Mouse (Mus musculus) midbrain, postnatal 0 days (tissue): ENCODE data around the gene Gm15319. TPM values are rescaled to one million over a fixed set of nuclear protein-coding genes. Genes with fewer than 3 reads are reported as not detected.
"Not testable (repeated sequence)": the region's sequence is repeated elsewhere in the genome, so short reads cannot be mapped to it uniquely, and the experiment has no call there.

Experiments
- ATAC-seq: fragments of 200-750 bp; cut with Nextera tagmentation; 2 replicates; pipeline ENCODE4 v1.8.0; 2017; ENCODE audit warnings: moderate number of reproducible peaks, mild to moderate bottlenecking, moderate TSS enrichment, moderate library complexity; ENCODE audit not compliant: low FRiP score
- DNase-seq: peaks from one replicate; pipeline ENCODE4 v3.0.0-alpha.2; 2015; ENCODE audit warnings: low spot score
- H3K27ac ChIP-seq: fragments of 300-500 bp; sonication (generic); 2 replicates; pipeline ENCODE4 v1.5.1; 2014; ENCODE audit warnings: low read depth, mild to moderate bottlenecking, low read length, mixed read lengths
- H3K27me3 ChIP-seq: fragments of 300-500 bp; sonication (generic); 2 replicates; pipeline ENCODE4 v1.6.1; 2014; ENCODE audit warnings: low read length, control low read depth, mixed read lengths; ENCODE audit not compliant: insufficient read depth
- H3K36me3 ChIP-seq: fragments of 300-500 bp; sonication (generic); 2 replicates; pipeline ENCODE4 v1.6.1; 2014; ENCODE audit warnings: low read length, control low read depth, mixed read lengths; ENCODE audit not compliant: insufficient read depth
- H3K4me1 ChIP-seq: fragments of 300-500 bp; sonication (generic); 2 replicates; pipeline ENCODE4 v1.6.1; 2014; ENCODE audit warnings: mild to moderate bottlenecking, control low read depth, antibody characterized with exemption, low read length, mixed read lengths; ENCODE audit not compliant: insufficient read depth
- H3K4me2 ChIP-seq: fragments of 300-500 bp; sonication (generic); 2 replicates; pipeline ENCODE4 v1.6.1; 2014; ENCODE audit warnings: low read depth, mild to moderate bottlenecking, low read length, mixed read lengths; ENCODE audit not compliant: poor library complexity, severe bottlenecking
- H3K4me3 ChIP-seq: fragments of 300-500 bp; sonication (generic); 2 replicates; pipeline ENCODE4 v1.5.1; 2014; ENCODE audit warnings: low read depth, mild to moderate bottlenecking, low read length, moderate library complexity
- H3K9ac ChIP-seq: fragments of 300-500 bp; sonication (generic); replicated peaks from 2 replicates; pipeline ENCODE4 v1.6.1; 2014; ENCODE audit warnings: mild to moderate bottlenecking, low read length, moderate library complexity, mixed read lengths; ENCODE audit not compliant: poor library complexity, severe bottlenecking
- H3K9me3 ChIP-seq: fragments of 300-500 bp; sonication (generic); 2 replicates; pipeline ENCODE4 v1.6.1; 2016; ENCODE audit warnings: low read length, control low read depth
- CTCF ChIP-seq: IDR thresholded peaks from 2 replicates; pipeline ENCODE4 v1.5.1; 2016; ENCODE audit warnings: antibody characterized with exemption, mild to moderate bottlenecking
- WGBS: fragments of 180-500 bp; shearing (Covaris S2); extraction: QIAGEN DNeasy Blood & Tissue Kit; methylation state at CpG from one replicate; pipeline ENCODE4 v1.1.7; 2014; 5-methylcytosine and 5-hydroxymethylcytosine counted together
- polyA plus RNA-seq: library from polyadenylated mRNA; unstranded; fragments of >200 nt; fragmentation: Nextera tagmentation; extraction: Ambion mirVana; gene quantifications from 2 replicates; pipeline ENCODE4 v1.2.1, GENCODE M21; 2015
- total RNA-seq: library from RNA; depleted of rRNA; stranded (reverse); fragments of >200 nt; gene quantifications from 2 replicates; pipeline ENCODE4 v1.2.3, GENCODE M21; 2014

Gm15319 gene
- total and polyA plus RNA-seq, 2 experiments from 2014 or later = 0.77 TPM; not detected in 1

DNA sequence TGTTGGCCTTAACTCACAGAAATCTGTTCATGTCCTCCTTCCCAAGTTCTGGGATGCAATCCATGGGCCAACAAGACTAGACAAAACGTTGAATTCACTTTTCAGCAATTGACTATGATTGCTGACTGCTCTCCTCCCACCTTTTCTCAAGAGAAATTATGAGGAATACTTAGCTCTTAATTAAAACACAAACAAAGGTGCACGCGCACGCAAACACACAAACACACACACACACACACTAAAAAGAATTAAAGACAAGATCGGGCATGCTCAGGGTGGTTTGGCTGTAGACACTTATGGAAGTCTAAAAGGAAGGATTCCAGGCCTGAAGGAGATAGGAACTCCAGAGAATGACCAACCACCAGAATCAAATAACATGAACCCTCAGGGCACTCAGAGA is 6.6 kb downstream of the Gm15319 start:
- not testable (repeated sequence) for H3K4me2 ChIP-seq, H3K4me1 ChIP-seq, ATAC-seq, DNase-seq, H3K9ac ChIP-seq, H3K36me3 ChIP-seq, H3K27me3 ChIP-seq, H3K27ac ChIP-seq, H3K4me3 ChIP-seq, H3K9me3 ChIP-seq
- 82% methylated on average over 5 of the region's 5 CpGs for WGBS

DNA sequence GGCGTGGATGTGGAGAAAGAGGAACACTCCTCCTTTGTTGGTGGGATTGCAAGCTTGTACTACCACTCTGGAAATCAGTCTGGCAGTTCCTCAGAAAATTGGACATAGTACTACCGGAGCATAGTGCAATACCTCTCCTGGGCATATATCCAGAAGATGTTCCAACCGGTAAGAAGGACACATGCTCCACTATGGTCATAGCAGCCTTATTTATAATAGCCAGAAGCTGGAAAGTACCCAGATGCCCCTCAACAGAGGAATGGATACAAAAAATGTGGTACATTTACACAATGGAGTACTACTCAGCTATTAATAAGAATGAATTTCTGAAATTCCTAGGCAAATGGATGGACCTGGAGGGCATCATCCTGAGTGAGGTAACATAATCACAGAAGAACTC is 9.4 kb downstream of the Gm15319 start:
- not testable (repeated sequence) for H3K9ac ChIP-seq, H3K27me3 ChIP-seq, H3K27ac ChIP-seq, H3K4me1 ChIP-seq, ATAC-seq, H3K4me2 ChIP-seq, H3K9me3 ChIP-seq, H3K4me3 ChIP-seq, H3K36me3 ChIP-seq, DNase-seq
- 100% methylated on average over 1 of the region's 3 CpGs for WGBS

DNA sequence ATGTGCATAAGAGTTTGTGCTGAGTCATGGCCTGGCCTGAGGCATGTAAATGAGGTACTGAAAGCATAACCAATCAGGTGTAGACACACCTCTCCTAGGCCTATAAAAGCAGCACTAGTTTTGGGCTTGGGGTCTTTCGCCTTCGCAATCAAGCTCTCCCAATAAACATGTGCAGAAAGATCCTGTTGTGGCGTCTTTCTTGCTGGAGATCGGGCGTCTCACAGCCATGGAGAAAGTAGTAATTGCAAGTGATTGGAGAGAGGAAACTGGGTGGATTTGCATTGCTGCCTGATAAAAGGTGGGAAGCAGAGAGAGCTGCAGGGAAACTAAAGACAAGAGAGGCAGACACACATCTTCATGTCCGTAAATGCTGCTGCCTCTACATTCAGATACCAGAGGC is 60.3 kb downstream of the Gm15319 start:
- not testable (repeated sequence) for H3K9me3 ChIP-seq, ATAC-seq, H3K27me3 ChIP-seq, H3K4me1 ChIP-seq, H3K9ac ChIP-seq, H3K4me3 ChIP-seq, DNase-seq, H3K4me2 ChIP-seq, H3K27ac ChIP-seq, H3K36me3 ChIP-seq
- 95% methylated on average over 5 of the region's 6 CpGs for WGBS

DNA sequence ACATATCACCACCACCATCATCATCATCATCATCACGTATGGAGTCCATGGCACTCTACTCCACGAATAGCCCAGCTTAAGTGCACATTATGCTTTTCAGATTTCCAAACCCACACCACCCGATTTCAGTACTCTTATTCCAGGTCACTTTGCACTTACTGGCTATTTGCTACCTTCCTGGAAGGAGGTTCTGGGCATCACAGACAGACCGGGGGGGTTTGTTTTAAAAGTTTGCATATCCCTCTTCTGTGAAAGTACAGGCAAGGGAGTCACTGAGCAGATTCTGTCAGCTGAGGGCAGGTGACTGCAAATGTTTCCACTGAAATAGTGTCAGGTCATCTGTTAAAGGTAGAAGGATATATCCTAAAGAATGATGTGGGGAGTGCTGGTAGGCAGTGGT is 63.0 kb downstream of the Gm15319 start:
- not testable (repeated sequence) for H3K9me3 ChIP-seq, H3K36me3 ChIP-seq, H3K27ac ChIP-seq, H3K4me2 ChIP-seq, H3K4me1 ChIP-seq, ATAC-seq, H3K4me3 ChIP-seq, H3K27me3 ChIP-seq, H3K9ac ChIP-seq, DNase-seq
- 74% methylated on average over 4 of the region's 4 CpGs for WGBS

DNA sequence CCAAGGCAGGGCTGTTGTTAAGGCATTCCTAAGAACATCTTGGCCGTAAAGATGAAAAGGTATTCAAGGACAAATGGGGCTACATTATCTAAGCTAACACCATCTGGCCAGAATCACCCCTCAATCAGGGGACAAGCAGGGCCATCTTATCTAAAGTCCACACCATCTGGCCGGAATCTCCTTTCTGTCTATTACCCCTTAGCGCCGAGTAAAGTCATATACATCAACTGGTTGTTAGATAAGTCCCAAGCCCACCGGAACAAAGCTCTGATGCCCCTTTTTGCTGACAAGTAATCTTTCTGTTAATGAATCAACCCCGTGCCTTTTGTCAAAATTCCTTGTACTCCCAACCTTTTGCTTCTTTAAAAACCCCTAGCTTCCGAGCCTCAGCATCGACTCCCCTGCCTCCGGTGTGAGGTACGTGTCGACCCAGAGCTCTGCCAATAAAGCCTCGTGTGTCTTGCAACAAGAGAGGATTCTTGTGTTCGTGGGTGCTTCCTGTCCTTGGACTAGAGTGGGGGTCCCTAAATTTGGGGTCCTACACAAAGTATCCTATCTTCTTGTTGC is 65.0 kb downstream of the Gm15319 start:
- not testable (repeated sequence) for DNase-seq, H3K9me3 ChIP-seq
- WGBS = 83% methylated on average over 12 of the region's 13 CpGs

DNA sequence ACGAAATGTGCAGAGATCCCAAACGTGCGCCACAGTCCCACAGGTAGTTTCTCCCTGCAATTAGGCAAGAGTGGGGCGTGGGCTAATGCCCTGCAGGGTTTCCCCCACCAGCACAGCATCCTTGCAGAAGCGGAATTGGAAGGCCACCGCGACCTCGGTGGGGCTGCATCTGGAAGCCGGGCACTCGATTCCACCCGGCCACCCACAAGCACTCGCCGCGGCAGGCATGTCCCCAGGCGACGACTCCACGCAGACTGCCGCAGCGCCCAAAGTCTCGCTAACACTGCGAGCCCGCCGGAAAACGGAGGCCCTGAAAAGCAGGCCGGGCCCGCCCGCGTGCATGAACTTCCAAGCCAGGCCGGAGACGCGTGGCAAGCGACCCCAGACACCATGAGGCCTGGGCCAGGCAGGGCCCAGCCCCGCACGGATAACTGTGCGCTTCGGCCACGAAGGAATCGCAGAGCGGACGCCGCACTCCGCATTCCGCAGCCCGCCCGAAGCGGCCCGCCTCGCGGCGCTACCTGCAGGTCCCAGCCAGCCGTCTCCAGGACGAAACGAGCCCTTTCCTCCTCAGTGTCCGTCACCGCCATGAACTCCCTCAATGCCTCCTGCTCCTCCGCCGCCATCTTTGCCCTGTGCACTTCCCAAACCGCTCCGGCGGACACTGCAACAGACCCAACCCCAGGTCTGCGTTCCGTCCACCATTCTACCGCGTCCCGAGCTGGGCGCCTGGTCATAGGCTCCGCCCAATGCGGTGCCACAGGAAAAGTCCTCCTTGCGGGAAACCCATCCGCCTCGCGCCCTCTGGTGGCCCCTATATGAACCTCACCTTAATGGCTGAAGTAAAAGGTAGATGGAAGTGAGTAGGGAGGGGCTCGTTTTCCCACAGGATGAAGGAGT is 66.0 kb downstream of the Gm15319 start:
- Histone ChIP-seq H3K4me2 (peak overlapping the region; percentile 51), H3K4me3 (peak overlapping the region; percentile 58), H3K9ac (peak overlapping the region; percentile 58)
- not testable (repeated sequence) for H3K9me3 ChIP-seq, H3K36me3 ChIP-seq, H3K27ac ChIP-seq, H3K4me1 ChIP-seq, H3K27me3 ChIP-seq
- peak; percentile 77 for TF ChIP-seq CTCF
- WGBS = 12% methylated on average over 57 of the region's 73 CpGs
- ATAC-seq = peak; percentile 99
- DNase-seq = peak; percentile 92

More for the DNA sequence above, 65.0 kb downstream of the Gm15319 start:
- not testable (repeated sequence) for H3K4me3 ChIP-seq, H3K27me3 ChIP-seq, H3K36me3 ChIP-seq, H3K4me2 ChIP-seq, H3K4me1 ChIP-seq, H3K9ac ChIP-seq, H3K27ac ChIP-seq, ATAC-seq

DNA sequence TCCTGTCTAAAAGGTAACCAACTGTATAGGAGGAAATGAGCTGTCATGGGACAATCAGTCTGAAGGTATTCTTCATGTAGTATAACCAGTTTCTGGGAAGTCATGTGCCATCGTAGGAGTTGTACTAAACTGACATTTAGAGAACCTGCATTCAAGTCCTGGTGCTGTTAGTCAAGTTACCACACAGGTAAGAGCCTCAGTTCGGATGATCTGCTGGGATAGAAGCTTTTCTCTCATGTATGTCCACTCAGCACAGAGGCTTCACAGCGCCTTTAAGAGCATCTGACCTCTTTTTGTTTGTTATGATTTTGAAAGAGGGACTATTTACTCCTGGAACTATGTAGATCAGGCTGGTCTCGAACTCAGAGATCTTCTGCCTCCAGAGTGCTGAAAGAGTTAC is 67.1 kb downstream of the Gm15319 start:
- H3K4me3 ChIP-seq, H3K36me3 ChIP-seq, DNase-seq, H3K9ac ChIP-seq, ATAC-seq, H3K27me3 ChIP-seq, H3K4me1 ChIP-seq, H3K27ac ChIP-seq, H3K4me2 ChIP-seq, H3K9me3 ChIP-seq: not testable (repeated sequence)
- WGBS = 86% methylated on average over 2 of the region's 4 CpGs

DNA sequence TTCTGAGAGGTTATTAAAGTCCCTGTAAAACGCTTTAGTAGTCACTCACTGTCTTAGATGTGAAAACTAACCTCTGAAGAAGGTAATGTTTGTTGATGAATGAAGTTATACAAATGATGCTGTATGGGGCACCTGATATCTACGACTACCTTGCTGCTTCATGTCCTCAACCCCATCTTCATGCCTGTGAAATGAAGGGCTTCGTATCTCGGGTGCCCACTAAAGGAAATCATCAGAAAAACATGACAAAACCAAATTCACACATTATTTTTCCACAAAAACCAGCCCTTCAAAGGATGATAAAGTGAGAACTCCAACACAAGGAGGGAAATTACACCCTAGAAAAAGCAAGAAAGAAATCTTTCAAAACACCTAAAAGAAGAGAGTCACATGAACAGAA is 68.2 kb downstream of the Gm15319 start:
- not testable (repeated sequence) for H3K27me3 ChIP-seq, H3K4me3 ChIP-seq, DNase-seq, H3K36me3 ChIP-seq, H3K9me3 ChIP-seq, H3K4me2 ChIP-seq, H3K4me1 ChIP-seq, H3K9ac ChIP-seq, ATAC-seq, H3K27ac ChIP-seq
- WGBS = 92% methylated on average over 3 of the region's 4 CpGs

DNA sequence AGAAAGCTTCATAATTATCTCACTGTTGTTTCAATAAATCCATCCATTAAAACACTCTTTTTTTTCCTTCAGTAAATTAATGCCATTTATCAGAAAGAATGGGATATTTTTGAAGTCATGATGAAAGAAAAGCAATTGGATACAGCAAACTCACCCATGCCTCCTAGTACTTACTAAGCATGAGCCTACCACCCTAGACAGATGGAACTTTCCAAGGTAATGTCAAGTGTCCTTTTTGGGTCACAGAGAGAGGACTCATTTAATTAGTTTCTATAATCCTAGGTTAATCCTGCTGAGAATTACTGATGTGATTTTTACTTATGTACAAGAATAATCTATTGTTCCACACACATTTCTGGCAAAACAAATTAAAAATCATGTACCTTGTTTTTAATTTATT is 69.0 kb downstream of the Gm15319 start:
- not testable (repeated sequence) for DNase-seq, H3K4me3 ChIP-seq, H3K27ac ChIP-seq, H3K27me3 ChIP-seq, H3K4me1 ChIP-seq, H3K4me2 ChIP-seq, H3K36me3 ChIP-seq, H3K9ac ChIP-seq, ATAC-seq, H3K9me3 ChIP-seq
